Mouse (Mus musculus) megakaryocyte progenitor cell, adult 5-6 weeks (primary cell): ENCODE results near the gene Shank3. TPM values are rescaled to one million over a fixed set of nuclear protein-coding genes. Genes with fewer than 3 reads are reported as not detected.

Experiments
- ATAC-seq: replicated peaks from 2 replicates; pipeline ENCODE4 v1.8.0; 2016; ENCODE audit warnings: mild to moderate bottlenecking, moderate TSS enrichment, inconsistent platforms; ENCODE audit not compliant: poor library complexity
- total RNA-seq, 2 experiments: library from RNA; stranded (forward) in 1 of 2; stranded (reverse) in 1 of 2; fragments of 157-497, 149-512 nt in 1 of 2; fragments of 200-1000 nt in 1 of 2; gene quantifications; 2 replicates each; pipeline versions ENCODE4 v1.2.3 to v1.2.4; 2015 to 2017

Shank3 gene
- total RNA-seq (2015) (1.8 and 4.2 TPM in 2 replicates), total RNA-seq (2017) (1.3 and 3.1 TPM in 2 replicates)

GRCm38 (mm10) chr15:89498961-89499688, at the start of gene Shank3:
Shank3 (plus strand) TSS chr15:89499623.
- ATAC-seq = peak; percentile 12

DNA sequence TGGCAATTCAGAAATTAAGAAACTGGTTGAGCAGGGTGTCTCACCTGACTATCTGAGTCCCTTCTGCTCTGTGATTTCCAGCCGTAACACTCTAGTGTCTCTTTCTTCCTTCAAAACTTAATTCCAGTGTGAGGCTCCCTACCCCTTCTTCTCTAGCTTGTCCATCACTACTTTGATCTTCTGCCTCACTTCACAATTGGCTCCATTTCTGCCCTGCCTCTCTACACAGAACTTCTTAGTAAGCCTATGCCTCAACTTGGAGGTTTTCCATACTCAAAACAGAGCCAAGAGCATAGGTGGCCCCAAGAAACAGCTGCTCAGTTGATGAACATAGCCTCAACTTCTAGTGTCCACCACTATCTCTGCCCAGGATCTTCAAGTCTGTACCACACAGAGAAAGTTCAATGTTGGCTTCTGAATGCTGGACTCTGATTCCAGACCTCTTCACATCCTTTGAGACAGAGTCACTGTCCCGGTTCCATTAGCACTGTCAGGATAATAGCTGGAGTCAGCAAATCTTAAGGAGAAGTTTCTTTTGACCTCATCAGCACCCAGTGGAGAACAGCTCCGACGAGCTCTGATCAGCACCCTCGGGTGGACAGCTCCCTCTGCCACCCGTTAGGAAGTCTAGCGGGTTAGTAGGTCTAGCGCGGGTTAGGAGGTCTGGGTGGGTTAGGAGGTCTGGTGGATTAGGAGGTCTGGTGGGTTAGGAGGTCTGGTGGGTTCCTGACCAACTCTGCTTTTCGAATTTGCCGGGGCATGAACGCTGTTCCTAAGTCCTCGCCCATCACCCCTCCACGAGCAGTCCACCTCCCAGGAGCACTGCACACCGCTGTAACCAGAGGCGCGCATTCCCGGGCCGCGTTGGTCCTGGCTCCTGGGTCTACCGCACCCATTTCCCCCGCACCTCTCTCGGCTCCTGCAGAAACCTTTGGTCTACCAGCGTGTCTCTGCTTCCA, 46.2 kb upstream of the Shank3 start:
- ATAC-seq = peak; percentile 99

DNA sequence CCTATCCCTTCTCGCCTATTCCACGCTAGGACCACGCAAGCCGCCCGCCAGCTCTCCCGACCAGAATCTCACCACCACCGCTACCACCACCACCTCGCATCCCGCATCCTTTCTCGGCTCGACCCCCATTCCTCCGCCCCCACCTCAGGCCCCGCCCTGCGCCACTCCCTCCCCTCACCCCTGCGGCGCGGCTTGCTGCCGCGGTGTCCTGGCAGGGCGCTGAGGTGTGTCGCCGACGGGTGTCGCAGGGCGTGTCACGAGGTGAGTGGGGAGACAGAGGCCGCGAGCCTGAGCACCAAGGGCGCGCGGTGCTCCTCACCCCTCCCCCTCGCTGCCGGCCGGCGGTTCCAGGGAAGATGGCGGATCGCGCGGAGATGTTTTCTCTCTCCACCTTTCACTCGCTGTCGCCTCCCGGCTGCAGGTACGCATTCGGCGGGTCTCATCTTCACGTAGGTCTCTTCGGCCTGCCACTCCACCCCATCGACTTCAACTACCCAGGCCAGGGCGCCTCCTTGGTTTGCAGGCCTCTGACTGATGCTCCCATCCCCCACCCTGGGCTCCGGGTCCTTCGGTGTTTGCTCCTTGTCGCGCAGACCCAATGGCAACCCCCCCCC, 45.5 kb upstream of the Shank3 start, which contains the start of gene Mapk8ip2:
Gene Mapk8ip2, plus strand, starts transcription at position 49 of the 614 bp plus-strand sequence.
- ATAC-seq = 0 out of 2 replicates have a peak, but pooled peaks have one; percentile 2

DNA sequence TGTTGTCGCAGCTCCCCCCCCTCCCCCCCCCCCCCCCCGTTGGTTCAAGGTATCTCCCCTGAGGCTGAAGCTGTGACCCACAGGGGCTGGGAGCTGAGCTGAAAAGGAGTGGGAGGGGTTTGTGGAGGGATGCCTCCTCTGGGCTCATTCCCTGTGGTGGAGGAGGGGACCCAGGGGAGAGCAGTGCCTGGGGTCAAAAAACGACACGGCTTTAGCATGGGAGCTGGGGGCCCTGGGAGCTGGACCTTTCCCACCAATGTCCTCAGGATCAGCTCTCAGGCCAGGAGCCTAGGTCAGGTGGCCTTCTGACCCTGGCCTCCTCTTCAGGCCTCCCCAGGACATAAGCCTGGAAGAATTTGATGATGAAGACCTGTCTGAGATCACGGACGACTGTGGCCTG, 44.6 kb upstream of the Shank3 start:
- ATAC-seq = no peak

- no peak for ATAC-seq
Observed at GRCm38 (mm10) chr15:89455642-89456041, 43.8 kb upstream of the Shank3 start.

GRCm38 (mm10) chr15:89458942-89459341, 40.5 kb upstream of the Shank3 start:
- peak; percentile 35 for ATAC-seq

DNA sequence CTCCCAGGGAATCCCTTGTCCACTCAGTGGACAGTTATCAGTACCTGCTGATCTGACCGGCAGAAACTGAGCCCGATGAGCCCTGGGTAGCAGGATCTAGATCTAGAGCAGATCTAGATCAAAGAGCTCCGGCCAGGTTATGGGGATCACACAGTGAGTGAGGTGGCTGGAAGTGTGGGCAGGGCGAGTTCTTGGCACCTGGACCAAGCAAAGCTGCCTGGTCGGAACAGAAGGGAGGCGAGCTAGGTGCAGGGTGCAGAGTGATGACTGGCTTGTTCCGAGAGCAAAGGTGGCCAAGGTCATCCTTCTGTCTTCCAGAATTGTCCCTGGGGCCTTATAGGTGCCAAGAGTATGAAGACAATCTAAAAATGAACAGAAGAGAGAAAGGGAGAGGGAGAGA, 39.6 kb upstream of the Shank3 start:
- no peak for ATAC-seq

DNA sequence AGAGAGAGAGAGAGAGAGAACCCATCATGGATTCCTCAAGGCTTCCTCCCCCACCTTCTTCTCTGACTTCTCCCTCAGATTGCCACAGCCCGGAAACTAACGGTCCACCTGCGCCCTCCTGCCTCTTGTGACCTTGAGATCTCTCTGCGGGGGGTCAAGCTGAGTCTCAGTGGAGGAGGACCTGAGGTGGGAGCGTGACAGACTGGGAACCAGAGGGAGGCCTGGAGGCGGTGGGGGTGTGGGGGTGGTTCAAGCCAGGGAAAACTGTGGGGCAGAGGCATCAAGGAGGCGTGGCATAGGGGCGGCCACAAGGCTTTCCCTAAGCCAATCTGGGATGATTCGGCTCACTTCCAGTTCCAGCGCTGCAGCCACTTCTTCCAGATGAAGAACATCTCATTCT, 39.1 kb upstream of the Shank3 start:
- ATAC-seq = no peak

- ATAC-seq = no peak
Observed at GRCm38 (mm10) chr15:89461321-89461720, 38.1 kb upstream of the Shank3 start.

DNA sequence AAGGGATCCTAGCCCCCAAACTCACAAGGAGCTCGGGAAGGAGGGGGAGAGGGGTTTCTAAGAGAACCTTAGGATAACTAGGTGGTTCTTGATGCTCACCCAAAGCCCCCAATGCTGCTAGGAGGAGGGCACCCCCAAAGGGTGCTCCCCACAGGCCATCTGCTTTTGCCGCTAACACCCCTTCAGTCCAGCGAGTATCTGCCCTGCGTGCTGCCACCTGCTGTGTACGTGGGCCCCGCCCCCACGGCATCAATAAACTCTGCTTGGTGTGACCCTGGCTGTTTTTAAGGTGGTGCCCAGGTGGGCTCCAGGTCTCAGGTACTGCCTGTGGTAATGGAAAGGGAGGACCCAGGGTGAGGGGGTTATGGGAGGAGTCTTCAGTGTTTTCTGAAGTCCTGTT, 37.2 kb upstream of the Shank3 start:
- no peak for ATAC-seq

- ATAC-seq = peak; percentile 85
Observed at GRCm38 (mm10) chr15:89463334-89464235, 35.8 kb upstream of the Shank3 start.

- ATAC-seq = no peak
Observed at GRCm38 (mm10) chr15:89465052-89465451, 34.4 kb upstream of the Shank3 start.

- ATAC-seq = peak; percentile 90
Observed at GRCm38 (mm10) chr15:89468577-89468976, 30.8 kb upstream of the Shank3 start.

DNA sequence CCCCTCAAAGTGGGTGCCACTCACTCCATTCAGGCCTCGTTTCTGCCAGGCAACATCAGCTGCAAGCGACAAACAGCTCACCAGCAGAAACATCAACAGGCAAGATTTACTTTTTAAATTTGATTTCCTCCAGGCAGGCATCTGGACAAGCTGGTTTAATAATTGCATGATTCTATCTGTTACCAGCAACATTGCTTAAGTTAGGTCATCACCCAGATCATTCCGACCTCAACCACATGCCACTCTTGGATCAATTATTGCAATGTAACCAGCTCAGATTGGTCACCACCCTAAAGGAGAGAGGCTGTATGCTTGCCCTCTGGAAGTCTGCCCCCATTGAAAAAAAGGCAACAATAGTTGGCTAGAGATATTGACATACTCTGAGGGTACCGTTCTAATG, 27.9 kb upstream of the Shank3 start:
- ATAC-seq = no peak

DNA sequence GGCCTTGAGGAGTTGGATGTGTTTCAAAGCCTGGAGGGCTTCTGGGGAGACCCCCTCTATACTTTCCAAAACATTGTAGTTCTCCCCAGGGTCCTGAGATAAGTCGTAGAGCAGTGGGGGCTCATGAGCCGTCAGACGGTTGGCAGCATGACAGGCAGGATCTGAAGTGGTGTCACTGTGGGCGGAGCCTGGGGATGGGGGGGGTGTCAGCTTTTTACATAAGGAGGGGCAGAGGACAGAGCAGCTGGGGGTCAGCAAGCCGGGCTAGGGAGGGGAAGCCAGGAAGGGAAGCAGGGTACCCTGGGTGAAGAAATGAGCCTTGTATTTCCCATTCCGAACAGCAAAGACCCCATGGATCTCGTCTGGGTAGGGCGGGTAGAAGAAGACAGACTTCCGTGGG, 26.1 kb upstream of the Shank3 start:
- ATAC-seq = no peak

DNA sequence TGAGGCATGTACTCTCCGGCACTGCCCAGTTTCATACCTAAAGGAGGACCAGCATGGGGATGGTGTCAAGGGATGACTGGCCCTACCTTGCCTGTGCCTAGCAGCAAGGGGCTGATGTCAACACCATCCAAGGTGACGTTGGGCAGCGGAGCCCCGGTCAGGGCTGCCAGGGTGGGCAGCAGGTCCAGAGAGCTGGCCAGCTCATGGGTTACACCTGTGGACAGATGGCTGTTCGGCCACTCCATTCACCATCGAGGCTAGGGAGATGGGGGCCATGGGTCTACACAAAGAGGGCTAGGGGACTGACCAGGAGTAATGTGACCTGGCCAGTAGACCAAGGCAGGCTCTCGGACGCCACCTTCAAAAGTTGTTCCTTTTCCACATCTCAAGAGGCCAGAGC, 25.5 kb upstream of the Shank3 start:
- ATAC-seq = no peak

DNA sequence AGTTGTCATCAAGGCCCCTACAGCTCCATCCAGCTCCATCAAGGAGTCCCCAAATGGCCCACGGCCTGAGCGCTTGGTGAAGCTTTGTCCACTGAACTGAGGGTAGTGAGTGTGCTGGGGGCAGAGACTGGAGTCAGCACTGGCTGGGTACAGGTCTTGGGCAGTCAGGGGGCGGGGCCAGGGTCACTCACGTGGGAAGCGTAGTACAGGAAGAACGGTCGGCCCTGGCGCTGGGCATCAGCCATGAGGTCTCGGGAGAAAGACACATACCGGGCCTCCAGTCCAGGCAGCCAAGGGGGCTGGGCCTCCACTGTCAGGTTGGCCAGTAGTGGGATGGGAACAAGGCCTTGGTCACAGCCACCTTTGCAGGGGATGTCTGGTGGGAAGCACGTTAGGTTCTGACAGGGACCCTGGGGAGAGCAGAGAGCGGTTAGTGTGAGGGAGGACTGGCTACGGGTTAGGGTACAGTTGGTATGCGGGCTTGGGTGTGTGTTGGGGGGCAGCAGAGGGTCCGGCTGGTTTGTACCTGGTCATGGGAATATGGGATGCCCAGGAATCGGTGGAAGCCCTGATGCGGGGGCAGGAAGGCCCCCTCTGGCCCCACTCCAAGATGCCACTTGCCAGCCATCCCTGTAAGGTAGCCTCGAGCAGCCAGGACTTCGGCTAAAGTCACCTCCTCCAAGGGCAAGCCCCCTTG, 24.7 kb upstream of the Shank3 start:
- ATAC-seq = no peak

GRCm38 (mm10) chr15:89475293-89475600, 24.2 kb upstream of the Shank3 start:
- ATAC-seq = no peak; the same call in 1 of the 2 replicates

DNA sequence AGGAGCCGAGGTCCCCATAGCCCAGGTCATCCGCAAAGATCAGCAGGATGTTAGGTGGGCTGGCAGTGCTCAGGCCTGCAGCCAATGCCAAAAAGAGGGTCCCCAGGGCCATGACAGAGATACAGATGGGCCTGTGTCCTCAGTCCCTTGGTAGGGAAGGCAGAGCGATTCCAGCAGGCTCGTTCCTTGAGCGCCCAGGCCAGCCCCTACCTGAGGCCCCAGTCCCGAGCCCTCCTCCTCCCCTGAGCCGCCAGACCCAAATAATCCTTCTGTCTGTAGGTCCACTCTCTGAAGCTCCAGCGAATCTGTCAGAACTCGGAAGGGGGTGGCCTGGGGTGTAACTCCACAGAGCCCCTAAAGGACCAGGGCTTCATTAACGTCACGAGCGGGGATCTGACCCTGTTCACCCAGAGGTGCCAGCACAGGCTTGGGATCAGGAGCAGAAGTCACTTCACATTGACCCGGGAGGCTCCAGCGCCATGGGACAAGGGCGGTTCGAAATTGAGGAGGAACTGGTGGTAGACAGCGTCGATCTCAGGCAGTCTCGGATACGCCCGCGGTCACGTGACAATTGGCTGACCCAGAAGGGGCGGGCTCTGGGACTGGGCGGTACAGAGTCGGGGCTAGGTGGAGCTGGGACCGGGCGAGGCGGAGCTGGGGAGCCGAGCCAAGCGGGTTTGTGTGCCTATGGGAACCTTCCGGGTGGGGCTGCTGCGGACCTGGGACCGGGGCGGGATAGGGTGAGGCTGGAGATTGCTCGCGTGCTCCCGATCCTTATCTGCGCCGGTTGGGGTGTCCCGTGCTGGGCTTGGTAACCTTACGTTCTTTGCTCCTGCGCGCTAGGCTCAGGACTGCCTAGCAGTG, 23.6 kb upstream of the Shank3 start:
- peak; percentile 91 for ATAC-seq
